Mouse (Mus musculus) limb, embryonic 10.5 days (tissue): ENCODE results near the gene Cpne9. TPM values are rescaled to one million over a fixed set of nuclear protein-coding genes. Genes with fewer than 3 reads are reported as not detected.

ENCODE experiments used
- DNase-seq: peaks from one replicate; pipeline ENCODE4 v3.0.0-alpha.2; 2017; ENCODE audit warnings: low spot score
- H3K27ac ChIP-seq: fragments of 300-500 bp; sonication (generic); 2 replicates; pipeline ENCODE4 v1.5.1; 2016; ENCODE audit warnings: mild to moderate bottlenecking
- H3K27me3 ChIP-seq: fragments of 300-500 bp; sonication (generic); 2 replicates; pipeline ENCODE4 v1.6.1; 2016; ENCODE audit warnings: low read depth, mild to moderate bottlenecking; ENCODE audit not compliant: poor library complexity, severe bottlenecking
- H3K36me3 ChIP-seq: fragments of 300-500 bp; sonication (generic); 2 replicates; pipeline ENCODE4 v1.6.1; 2016; ENCODE audit warnings: mild to moderate bottlenecking, moderate library complexity
- H3K4me1 ChIP-seq: fragments of 300-500 bp; sonication (generic); 2 replicates; pipeline ENCODE4 v1.6.1; 2016
- H3K4me3 ChIP-seq: fragments of 300-500 bp; sonication (generic); 2 replicates; pipeline ENCODE4 v1.5.1; 2016; ENCODE audit warnings: mild to moderate bottlenecking, moderate library complexity
- H3K9me3 ChIP-seq: fragments of 300-500 bp; sonication (generic); replicated peaks from 2 replicates; pipeline ENCODE4 v1.6.1; 2016; ENCODE audit warnings: mild to moderate bottlenecking
- WGBS: fragments of 180-500 bp; shearing (Covaris S2); methylation state at CpG from one replicate; pipeline ENCODE4 v1.1.7; 2016; 5-methylcytosine and 5-hydroxymethylcytosine counted together
- polyA plus RNA-seq: library from polyadenylated mRNA; unstranded; fragments of >200 nt; fragmentation: Nextera tagmentation; extraction: Ambion mirVana; gene quantifications from 2 replicates; pipeline ENCODE4 v1.2.1, GENCODE M21; 2016

The Cpne9 gene
- 0.06 TPM in 2 replicates for polyA plus RNA-seq

GRCm38 (mm10) chr6:113282101-113282802 lies at the start of gene Cpne9:
Cpne9 (plus strand) TSS chr6:113282307.
- H3K36me3 ChIP-seq: peaks cover 13% of the 10 kb centered on the region; the same call in 1 of the 2 replicates
- H3K4me1 ChIP-seq: peaks cover 13% of the 10 kb centered on the region
- 2% methylated on average over 37 of the region's 37 CpGs for WGBS
- H3K27me3 ChIP-seq: peaks cover 49% of the 10 kb centered on the region
- H3K4me3 ChIP-seq: peak within 1 kb of the TSS; percentile 33
- DNase-seq: peak; percentile 71
- H3K9me3 ChIP-seq: no peaks in the 10 kb centered on the region
- H3K27ac ChIP-seq: no peak within 1 kb of the TSS

DNA sequence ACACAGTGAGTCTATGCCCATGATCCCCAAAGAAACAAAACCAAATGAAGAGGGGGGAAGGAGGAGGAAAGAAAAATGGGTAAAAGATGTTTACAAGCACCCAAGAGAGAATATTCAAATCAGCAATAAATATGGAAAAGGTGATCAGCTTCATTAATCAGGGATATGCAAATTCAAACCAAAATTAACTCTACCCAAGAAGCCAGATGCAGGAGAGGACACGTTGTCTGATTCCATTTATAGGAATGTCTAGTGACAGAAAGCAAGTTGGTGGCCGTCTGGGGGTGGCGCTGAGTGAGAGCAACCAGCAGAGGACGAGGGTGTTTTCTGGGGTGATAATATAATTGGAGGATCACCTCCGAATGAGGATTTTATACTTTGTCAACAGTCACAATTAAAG lies 47.0 kb upstream of the Cpne9 start:
- peaks cover 2% of the 10 kb centered on the region for H3K36me3 ChIP-seq
- no peak overlapping the region for H3K27ac ChIP-seq
- DNase-seq: no peak
- H3K4me1 ChIP-seq: peaks cover 12% of the 10 kb centered on the region
- no peaks in the 10 kb centered on the region for H3K27me3 ChIP-seq
- no peak overlapping the region for H3K4me3 ChIP-seq
- no peaks in the 10 kb centered on the region for H3K9me3 ChIP-seq
- WGBS: 74% methylated on average over 5 of the region's 5 CpGs

- peaks cover 12% of the 10 kb centered on the region for H3K4me1 ChIP-seq
- under 1% methylated on average over 55 of the region's 55 CpGs for WGBS
- peak; percentile 100 for DNase-seq
- peak within 1 kb of the TSS; percentile 87 for H3K4me3 ChIP-seq
- H3K27ac ChIP-seq: peak within 1 kb of the TSS; percentile 85
- H3K27me3 ChIP-seq: no peaks in the 10 kb centered on the region
- H3K9me3 ChIP-seq: no peaks in the 10 kb centered on the region
- peaks cover 18% of the 10 kb centered on the region for H3K36me3 ChIP-seq
These were observed 44.4 kb upstream of the Cpne9 start, which contains the start of gene Mtmr14 for GRCm38 (mm10) chr6:113237542-113238270. Mtmr14 (plus strand) TSS chr6:113237843.

DNA sequence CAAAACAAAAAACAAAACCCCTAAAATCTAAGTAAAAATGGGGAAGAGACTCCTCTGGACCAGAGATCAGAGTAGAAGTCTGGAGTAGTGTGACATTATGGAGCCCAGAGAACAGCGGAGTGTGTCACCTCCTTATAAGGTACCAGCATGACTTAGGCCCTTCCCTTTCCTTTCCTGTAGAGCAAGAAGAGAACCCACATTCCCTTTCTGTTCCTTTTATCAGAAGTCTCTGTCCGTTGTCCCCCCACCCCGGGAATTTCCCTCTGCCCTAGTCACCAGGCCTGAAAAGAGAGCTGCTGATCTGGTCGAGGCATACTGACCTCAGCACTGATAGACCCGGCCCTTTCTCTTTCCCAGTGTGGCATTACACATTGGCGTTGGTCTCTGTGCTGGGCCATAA lies 43.7 kb upstream of the Cpne9 start:
- 38% methylated on average over 6 of the region's 6 CpGs for WGBS

DNA sequence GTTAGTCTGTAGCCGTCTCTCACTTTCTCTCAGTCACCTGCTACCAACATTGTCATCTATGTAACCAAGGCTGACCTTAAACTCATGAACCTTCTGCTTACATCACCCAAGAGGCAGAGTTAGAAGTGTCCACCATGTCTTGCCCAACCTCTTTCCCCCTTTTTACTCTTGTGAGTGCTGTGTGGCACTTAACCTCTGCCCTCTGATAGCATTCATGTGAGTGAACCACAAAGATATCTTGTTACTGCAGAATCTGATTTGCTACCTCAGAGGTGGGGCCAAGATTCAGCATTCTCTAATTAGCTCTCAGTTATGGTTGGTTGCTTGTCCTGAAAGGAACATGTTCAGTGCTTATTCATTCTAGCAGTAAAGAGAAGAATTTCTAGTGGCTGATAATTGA lies 39.4 kb upstream of the Cpne9 start:
- H3K9me3 ChIP-seq: no peaks in the 10 kb centered on the region
- no peak overlapping the region for H3K4me3 ChIP-seq
- DNase-seq: no peak
- WGBS: 97% methylated on average over 1 of the region's 1 CpGs
- no peak overlapping the region for H3K27ac ChIP-seq
- no peaks in the 10 kb centered on the region for H3K27me3 ChIP-seq
- H3K36me3 ChIP-seq: peaks cover 50% of the 10 kb centered on the region
- H3K4me1 ChIP-seq: peaks cover 12% of the 10 kb centered on the region

More for the DNA sequence above, 43.7 kb upstream of the Cpne9 start:
- no peaks in the 10 kb centered on the region for H3K9me3 ChIP-seq
- peaks cover 25% of the 10 kb centered on the region for H3K36me3 ChIP-seq
- no peak for DNase-seq
- no peaks in the 10 kb centered on the region for H3K27me3 ChIP-seq
- peak overlapping the region; percentile 85 for H3K27ac ChIP-seq
- H3K4me1 ChIP-seq: peaks cover 12% of the 10 kb centered on the region
- peak overlapping the region; percentile 87 for H3K4me3 ChIP-seq

GRCm38 (mm10) chr6:113245585-113245984 lies 36.5 kb upstream of the Cpne9 start:
- DNase-seq: no peak
- H3K4me3 ChIP-seq: no peak overlapping the region
- WGBS: 88% methylated on average over 2 of the region's 2 CpGs
- H3K9me3 ChIP-seq: no peaks in the 10 kb centered on the region
- no peaks in the 10 kb centered on the region for H3K27me3 ChIP-seq
- H3K36me3 ChIP-seq: peaks cover 69% of the 10 kb centered on the region
- no peaks in the 10 kb centered on the region for H3K4me1 ChIP-seq
- H3K27ac ChIP-seq: no peak overlapping the region

DNA sequence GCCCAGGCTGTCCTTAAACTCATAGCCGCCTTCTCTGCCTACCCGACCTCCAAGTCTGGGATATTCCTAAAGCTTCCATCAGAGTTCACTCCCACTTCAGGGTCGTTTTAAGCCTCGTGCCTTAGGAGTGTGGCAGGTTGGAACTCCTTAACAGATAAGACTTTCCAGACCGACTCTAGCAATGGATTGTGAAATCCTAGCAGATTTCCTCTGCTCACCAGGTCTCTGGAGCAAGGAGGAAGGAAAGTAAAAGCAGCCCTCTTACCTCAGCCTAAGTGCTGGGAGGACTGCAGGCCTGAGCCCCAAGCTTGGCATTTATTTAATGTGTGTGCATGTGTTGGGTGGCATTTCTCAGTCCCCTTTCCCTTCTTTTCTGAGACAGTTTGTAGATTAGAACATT lies 31.3 kb upstream of the Cpne9 start:
- no peak for DNase-seq
- H3K27me3 ChIP-seq: no peaks in the 10 kb centered on the region
- H3K4me1 ChIP-seq: no peaks in the 10 kb centered on the region
- H3K9me3 ChIP-seq: no peaks in the 10 kb centered on the region
- no peak overlapping the region for H3K4me3 ChIP-seq
- peaks cover 87% of the 10 kb centered on the region for H3K36me3 ChIP-seq
- H3K27ac ChIP-seq: no peak overlapping the region
- WGBS: 89% methylated on average over 5 of the region's 5 CpGs

DNA sequence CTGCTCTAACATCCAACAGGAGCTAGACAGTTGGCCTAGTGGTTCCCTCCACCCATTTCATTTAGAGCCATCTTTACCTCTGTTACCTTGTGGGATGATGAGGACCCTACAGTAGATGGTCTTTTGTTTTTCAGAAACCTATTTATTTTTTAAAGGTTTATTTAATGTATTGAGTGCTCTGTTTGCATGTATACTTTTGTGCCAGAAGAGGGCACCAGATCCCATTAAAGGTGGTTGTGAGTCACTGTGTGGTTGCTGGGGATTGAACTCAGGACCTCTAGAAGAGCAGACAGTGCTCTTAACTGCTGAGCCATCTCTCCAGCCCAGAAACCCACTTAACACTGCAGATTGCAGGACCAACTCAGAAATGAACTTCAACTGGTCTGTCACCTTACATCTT lies 30.2 kb upstream of the Cpne9 start:
- DNase-seq: no peak
- no peak overlapping the region for H3K27ac ChIP-seq
- no peaks in the 10 kb centered on the region for H3K27me3 ChIP-seq
- H3K36me3 ChIP-seq: peaks cover 88% of the 10 kb centered on the region
- H3K4me3 ChIP-seq: no peak overlapping the region
- no peaks in the 10 kb centered on the region for H3K4me1 ChIP-seq
- no peaks in the 10 kb centered on the region for H3K9me3 ChIP-seq

DNA sequence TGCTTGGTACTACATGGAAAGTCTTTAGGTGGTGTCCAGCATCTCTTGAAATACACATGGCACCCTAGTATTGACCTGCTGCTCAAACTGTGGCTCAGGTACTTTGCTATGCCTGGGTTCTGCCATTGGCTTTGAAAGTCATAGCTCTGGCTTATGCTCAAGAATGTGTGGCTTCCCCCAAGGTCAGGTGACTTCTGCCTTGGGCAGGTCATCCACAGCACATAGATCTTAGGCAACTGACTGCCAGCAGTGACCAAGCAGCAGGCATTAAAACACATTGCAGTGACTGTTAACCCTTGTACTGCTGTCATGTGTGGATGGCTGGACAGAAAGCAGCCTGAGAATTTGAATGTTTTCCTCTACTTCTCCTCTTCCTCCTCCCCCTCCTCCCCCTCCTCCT lies 27.2 kb upstream of the Cpne9 start:
- H3K4me3 ChIP-seq: no peak overlapping the region
- no peak for DNase-seq
- H3K36me3 ChIP-seq: peaks cover 91% of the 10 kb centered on the region
- H3K4me1 ChIP-seq: no peaks in the 10 kb centered on the region
- no peaks in the 10 kb centered on the region for H3K9me3 ChIP-seq
- no peak overlapping the region for H3K27ac ChIP-seq
- no peaks in the 10 kb centered on the region for H3K27me3 ChIP-seq

GRCm38 (mm10) chr6:113261174-113261858 lies 20.8 kb upstream of the Cpne9 start:
- no peak for DNase-seq
- Histone ChIP-seq H3K4me1 (no peaks in the 10 kb centered on the region), H3K36me3 (peaks cover 94% of the 10 kb centered on the region), H3K4me3 (no peak overlapping the region), H3K9me3 (no peaks in the 10 kb centered on the region), H3K27ac (no peak overlapping the region), H3K27me3 (no peaks in the 10 kb centered on the region)
- 88% methylated on average over 8 of the region's 8 CpGs for WGBS

DNA sequence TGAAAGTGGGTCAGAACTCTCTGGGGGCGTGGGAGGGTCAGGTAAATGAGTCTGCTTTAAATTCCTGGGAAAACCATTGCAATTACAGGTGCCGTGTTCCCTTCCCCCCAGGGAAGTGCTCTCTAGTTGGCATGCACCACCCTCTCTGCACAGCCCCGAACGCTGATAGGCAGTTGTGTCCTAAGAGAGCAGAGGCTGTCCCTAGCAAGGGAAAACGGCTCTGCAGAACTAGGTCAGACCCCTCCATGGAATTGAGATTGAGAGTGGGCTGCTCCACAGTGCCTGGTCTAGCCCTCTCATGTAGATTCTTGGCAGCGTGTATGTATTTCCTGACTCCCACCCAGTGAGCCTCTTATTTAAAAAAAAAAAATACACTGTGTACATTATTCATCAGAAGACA lies 18.6 kb upstream of the Cpne9 start:
- 90% methylated on average over 6 of the region's 6 CpGs for WGBS
- H3K4me1 ChIP-seq: no peaks in the 10 kb centered on the region
- no peak overlapping the region for H3K27ac ChIP-seq
- H3K27me3 ChIP-seq: no peaks in the 10 kb centered on the region
- H3K9me3 ChIP-seq: no peaks in the 10 kb centered on the region
- peaks cover 97% of the 10 kb centered on the region for H3K36me3 ChIP-seq
- H3K4me3 ChIP-seq: no peak overlapping the region
- no peak for DNase-seq

- Histone ChIP-seq H3K36me3 (peaks cover 99% of the 10 kb centered on the region), H3K27me3 (no peaks in the 10 kb centered on the region), H3K4me1 (no peaks in the 10 kb centered on the region), H3K27ac (no peak overlapping the region), H3K9me3 (no peaks in the 10 kb centered on the region), H3K4me3 (no peak overlapping the region)
- no peak for DNase-seq
- WGBS: 95% methylated on average over 8 of the region's 8 CpGs
These were observed 17.7 kb upstream of the Cpne9 start for GRCm38 (mm10) chr6:113264429-113264828.
